Mouse (Mus musculus) layer of hippocampus, adult 2 months (tissue): ENCODE results near the gene Sccpdh. TPM values are rescaled to one million over a fixed set of nuclear protein-coding genes. Genes with fewer than 3 reads are reported as not detected.
A peak's percentile ranks its signal among the peaks of the same experiment; 100 is the strongest.
"Not testable (repeated sequence)": the region's sequence is repeated elsewhere in the genome, so short reads cannot be mapped to it uniquely, and the experiment has no call there.

Experiments
- DNase-seq, 2 experiments: peaks; one replicate each; pipeline ENCODE4 v3.0.0; 2022; ENCODE audit warnings: low spot score in 2 of 2
- H3K27ac ChIP-seq: fragments of 200-600 bp; 2 replicates; pipeline ENCODE4 v1.8.1; 2022
- H3K4me3 ChIP-seq: fragments of 200-600 bp; 2 replicates; pipeline ENCODE4 v1.8.1; 2022; ENCODE audit warnings: mild to moderate bottlenecking
- CTCF ChIP-seq: fragments of 200-600 bp; conservative IDR thresholded peaks from 2 replicates; pipeline ENCODE4 v1.8.1; 2022; ENCODE audit warnings: antibody characterized with exemption, mild to moderate bottlenecking, moderate library complexity
- total RNA-seq, 2 experiments: library from RNA; stranded (reverse); gene quantifications; 2 replicates each; pipeline ENCODE4 v1.2.3; 2021

Sccpdh gene
- total RNA-seq, 2 experiments from 2014 or later, result 54.6 to 56.1 TPM

DNA sequence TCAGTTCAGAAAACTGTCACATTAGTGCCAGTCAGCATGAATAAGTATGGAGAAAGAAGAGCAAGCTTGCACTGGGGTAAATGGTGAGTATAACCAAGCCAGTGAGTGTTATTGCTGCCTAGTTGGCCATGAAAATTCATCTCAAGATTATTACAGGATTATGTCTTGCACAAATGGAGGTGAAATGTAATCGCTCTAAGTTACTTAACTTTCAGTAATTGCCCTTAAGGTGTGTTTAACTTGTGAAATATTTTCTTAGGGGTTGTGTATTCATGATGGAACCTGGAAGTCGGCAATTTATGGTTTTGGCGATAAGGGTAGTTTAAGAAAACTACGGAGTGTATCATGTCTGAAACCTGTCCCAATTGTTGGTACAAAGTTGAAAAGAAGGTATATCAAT lies 11.3 kb downstream of the Sccpdh start:
- no peak overlapping the region for H3K4me3 ChIP-seq
- H3K27ac ChIP-seq, result no peak overlapping the region
- DNase-seq, result no peak
- TF ChIP-seq CTCF, result no peak

- DNase-seq, H3K27ac ChIP-seq, H3K4me3 ChIP-seq: not testable (repeated sequence)
These were observed 14.7 kb downstream of the Sccpdh start for GRCm38 (mm10) chr1:179682753-179683152.

DNA sequence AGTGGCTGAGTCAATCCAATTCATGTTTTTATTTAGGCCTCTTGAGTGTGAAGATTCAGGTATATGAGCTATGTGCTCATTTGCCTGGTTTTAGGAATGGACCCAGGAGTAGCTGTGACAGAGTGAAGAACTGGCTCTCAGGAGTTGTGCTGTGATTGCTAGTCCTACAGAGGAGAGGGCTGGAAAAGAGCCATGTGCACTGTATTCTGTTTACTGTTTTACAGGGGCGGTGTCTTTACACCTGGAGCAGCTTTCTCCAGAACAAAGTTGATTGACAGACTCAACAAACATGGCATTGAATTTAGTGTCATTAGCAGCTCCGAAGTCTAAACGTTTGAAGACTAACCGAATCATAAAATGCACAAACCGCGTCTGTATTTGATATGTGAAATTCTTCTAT lies 18.3 kb downstream of the Sccpdh start:
- TF ChIP-seq CTCF, result no peak
- Histone ChIP-seq H3K4me3 (no peak overlapping the region), H3K27ac (no peak overlapping the region)
- no peak for DNase-seq

- TF ChIP-seq CTCF, result no peak
- H3K27ac ChIP-seq, result no peak overlapping the region
- DNase-seq, result no peak
- H3K4me3 ChIP-seq, result no peak overlapping the region
These were observed 18.8 kb downstream of the Sccpdh start for GRCm38 (mm10) chr1:179686781-179687180.

DNA sequence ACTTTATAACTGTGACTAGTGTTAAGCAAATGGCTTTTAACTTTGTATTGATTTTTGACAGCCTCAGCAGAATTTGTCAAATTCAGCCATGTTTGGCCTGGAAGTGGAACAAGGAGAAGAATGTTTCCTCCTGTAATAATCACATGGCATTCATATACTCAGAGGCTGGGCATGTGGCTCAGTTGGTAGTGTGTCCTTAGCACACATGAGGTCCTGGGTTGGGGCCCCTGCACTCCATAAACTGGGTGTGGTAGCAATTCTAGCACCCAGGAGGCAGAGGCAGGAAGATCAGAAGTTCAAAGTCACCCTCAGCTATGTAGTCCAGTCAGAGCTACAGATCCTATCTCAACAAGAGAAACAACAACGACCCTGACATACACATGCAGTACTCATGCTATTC lies 19.3 kb downstream of the Sccpdh start:
- Histone ChIP-seq H3K27ac (no peak overlapping the region), H3K4me3 (no peak overlapping the region)
- no peak for DNase-seq
- TF ChIP-seq CTCF, result no peak

GRCm38 (mm10) chr1:179687966-179688365 lies 20.0 kb downstream of the Sccpdh start:
- no peak for TF ChIP-seq CTCF
- DNase-seq, result no peak
- Histone ChIP-seq H3K4me3 (no peak overlapping the region), H3K27ac (no peak overlapping the region)

GRCm38 (mm10) chr1:179688415-179688814 lies 20.4 kb downstream of the Sccpdh start:
- Histone ChIP-seq H3K27ac (no peak overlapping the region), H3K4me3 (no peak overlapping the region)
- TF ChIP-seq CTCF, result no peak
- no peak for DNase-seq

- Histone ChIP-seq H3K4me3 (no peak overlapping the region), H3K27ac (no peak overlapping the region)
- TF ChIP-seq CTCF, result no peak
- no peak for DNase-seq
These were observed 20.9 kb downstream of the Sccpdh start for GRCm38 (mm10) chr1:179688914-179689313.

DNA sequence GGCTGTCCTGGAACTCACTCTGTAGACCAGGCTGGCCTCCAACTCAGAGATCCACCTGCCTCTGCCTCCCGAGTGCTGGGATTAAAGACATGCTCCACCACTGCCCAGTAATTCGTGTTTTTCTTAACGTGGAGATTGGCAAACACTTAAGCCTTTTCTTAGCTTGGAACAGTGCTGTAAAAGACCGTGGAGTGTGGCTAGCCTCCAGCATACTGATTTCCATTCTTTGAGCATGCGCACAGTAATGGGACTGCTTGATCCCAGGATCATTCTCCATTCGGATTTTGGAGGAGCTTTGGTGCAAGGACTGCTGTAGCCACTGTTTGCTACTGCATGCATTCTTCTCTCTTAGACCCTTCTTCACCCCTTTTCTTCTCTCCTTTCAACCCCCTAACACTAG lies 21.5 kb downstream of the Sccpdh start:
- TF ChIP-seq CTCF, result no peak
- no peak for DNase-seq

DNA sequence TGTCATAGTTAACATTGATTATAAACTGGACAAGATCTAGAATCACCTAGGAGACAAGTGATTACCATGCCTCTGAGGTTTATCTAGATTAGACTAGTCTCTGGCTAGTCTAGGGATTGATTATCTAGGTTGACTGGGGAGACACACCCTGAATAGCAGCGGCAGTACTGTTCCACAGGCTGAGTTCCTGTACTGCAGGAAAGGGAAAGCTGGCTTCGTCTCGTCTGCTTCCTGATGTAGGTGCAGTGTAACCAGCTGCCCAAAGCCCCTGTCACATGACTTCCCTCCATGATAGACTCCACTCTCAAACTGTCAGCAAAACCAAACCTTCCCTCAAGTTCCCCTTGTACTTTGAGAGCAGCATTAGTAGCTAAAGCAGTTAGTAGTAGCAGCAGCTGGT lies 36.1 kb downstream of the Sccpdh start:
- no peak for TF ChIP-seq CTCF
- H3K27ac ChIP-seq, result peak overlapping the region; percentile 79
- no peak for DNase-seq
- H3K4me3 ChIP-seq, result no peak overlapping the region

More for the DNA sequence above, 21.5 kb downstream of the Sccpdh start:
- Histone ChIP-seq H3K27ac (no peak overlapping the region), H3K4me3 (no peak overlapping the region)

DNA sequence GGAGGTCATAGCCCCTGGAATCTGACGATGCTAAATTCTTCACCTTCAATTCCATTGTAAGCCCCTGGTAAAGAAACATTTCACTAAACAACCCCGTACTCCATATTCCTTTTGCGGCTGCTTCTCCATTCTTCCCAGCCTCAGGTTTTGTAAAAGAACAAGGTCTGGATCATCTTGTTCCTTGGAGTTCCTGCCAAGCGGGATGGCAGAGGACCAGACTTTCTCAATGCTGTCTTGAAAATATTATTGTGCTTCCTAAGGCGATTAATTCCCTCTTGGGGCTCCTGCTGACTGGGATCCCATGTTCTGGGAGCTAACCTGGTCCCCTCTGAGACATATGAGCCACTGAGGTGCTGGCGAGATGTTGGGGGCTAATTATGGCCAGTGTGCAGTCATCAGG lies 37.1 kb downstream of the Sccpdh start:
- no peak for TF ChIP-seq CTCF
- Histone ChIP-seq H3K27ac (peak overlapping the region; percentile 79), H3K4me3 (no peak overlapping the region)
- peak; percentile 59 to 63 for DNase-seq

GRCm38 (mm10) chr1:179709390-179709789 lies 41.4 kb downstream of the Sccpdh start:
- peak overlapping the region; percentile 51; the same call in 1 of the 2 replicates for H3K27ac ChIP-seq
- DNase-seq, result peak; percentile 77 to 87
- no peak for TF ChIP-seq CTCF
- no peak overlapping the region for H3K4me3 ChIP-seq

GRCm38 (mm10) chr1:179710739-179711138 lies 42.7 kb downstream of the Sccpdh start:
- no peak overlapping the region for H3K27ac ChIP-seq
- TF ChIP-seq CTCF, result no peak
- no peak overlapping the region for H3K4me3 ChIP-seq
- no peak for DNase-seq

- TF ChIP-seq CTCF, result no peak
- H3K27ac ChIP-seq, result no peak overlapping the region
- DNase-seq, result no peak
- H3K4me3 ChIP-seq, result no peak overlapping the region
These were observed 44.6 kb downstream of the Sccpdh start for GRCm38 (mm10) chr1:179712658-179713057.

DNA sequence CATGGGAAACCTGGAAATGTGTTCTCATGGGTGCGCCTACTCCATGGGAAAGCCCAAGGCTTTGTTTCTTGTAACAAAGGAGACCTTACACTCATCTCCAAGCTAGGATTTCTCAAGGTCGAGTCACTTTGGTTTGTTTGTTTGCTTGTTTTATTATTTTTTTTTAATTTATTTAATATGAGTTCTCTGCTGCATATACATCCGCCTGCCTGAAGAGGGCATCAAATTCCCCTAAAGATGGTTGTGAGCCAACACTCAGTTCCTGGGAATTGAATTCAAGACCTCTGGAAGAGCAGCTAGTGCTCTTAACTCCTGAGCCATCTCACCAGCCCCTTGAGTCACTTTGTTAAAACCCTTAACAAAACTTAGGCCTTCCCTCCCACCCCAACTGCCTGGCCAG lies 45.4 kb downstream of the Sccpdh start:
- H3K27ac ChIP-seq, result no peak overlapping the region
- no peak for DNase-seq
- H3K4me3 ChIP-seq, result no peak overlapping the region
- TF ChIP-seq CTCF, result peak; percentile 55

DNA sequence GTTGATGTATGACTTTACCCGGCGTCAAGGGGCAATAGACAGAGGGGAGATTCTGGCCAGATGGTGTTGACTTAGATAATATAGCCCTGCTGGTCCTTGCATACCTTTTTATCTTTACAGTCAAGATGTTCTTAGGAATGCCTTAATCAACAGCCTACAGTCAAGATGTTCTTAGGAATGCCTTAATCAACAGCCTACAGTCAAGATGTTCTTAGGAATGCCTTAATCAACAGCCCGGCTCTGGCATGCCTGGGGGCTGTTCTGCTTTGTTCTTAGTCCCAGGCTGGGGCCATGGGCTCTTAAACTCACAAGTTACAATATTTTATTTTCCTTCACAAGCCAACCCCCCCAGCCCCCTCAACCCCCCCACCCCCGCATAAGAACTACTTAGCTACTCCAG lies 47.3 kb downstream of the Sccpdh start:
- DNase-seq, H3K4me3 ChIP-seq, H3K27ac ChIP-seq: not testable (repeated sequence)
